Mouse (Mus musculus) lung, adult 2 months (tissue): ENCODE data around the gene Tada2b.

Source experiments
- CTCF ChIP-seq: fragments of 200-500 bp; IDR thresholded peaks from 2 replicates; pipeline ENCODE4 v1.5.1; 2011; ENCODE audit warnings: mild to moderate bottlenecking, low read length, control low read depth; ENCODE audit not compliant: insufficient read depth
- POLR2A ChIP-seq: fragments of 200-500 bp; IDR thresholded peaks from 2 replicates; pipeline ENCODE4 v1.6.1; 2011; ENCODE audit warnings: low read depth, mild to moderate bottlenecking, control low read depth, low read length, borderline replicate concordance; ENCODE audit errors: extremely low read depth

GRCm38 (mm10) chr5:36451872-36452389 lies 32.2 kb downstream of the Tada2b start:
- TF ChIP-seq CTCF, result no peak
- TF ChIP-seq POLR2A, result no peak
